Mouse (Mus musculus): ENCODE measurements around the gene Gm16442.
"Not testable (repeated sequence)": the region's sequence is repeated elsewhere in the genome, so short reads cannot be mapped to it uniquely, and the experiment has no call there.

Gm16442 gene

GRCm38 (mm10) chr7:20122479-20122878, at the start of gene Gm16442:
Gene Gm16442 (minus strand): TSS chr7:20122579.
- DNase-seq (ENCODE audit: low spot score in 2 of 2) = not testable (repeated sequence)

- DNase-seq (ENCODE audit: low spot score in 2 of 2) = not testable (repeated sequence)
Observed at GRCm38 (mm10) chr7:20168277-20168676, 45.9 kb upstream of the Gm16442 start, which contains the start of gene Vmn1r94. Gene Vmn1r94 (minus strand): TSS chr7:20168377.

- DNase-seq (ENCODE audit: low spot score in 2 of 2) = not testable (repeated sequence)
Observed at GRCm38 (mm10) chr7:20138988-20139387, 16.6 kb upstream of the Gm16442 start, which contains the start of gene Vmn1r93. Gene Vmn1r93 (minus strand): TSS chr7:20139088.

- not testable (repeated sequence) for DNase-seq (ENCODE audit: low spot score in 2 of 2)
Observed at GRCm38 (mm10) chr7:20099380-20099779, 23.0 kb downstream of the Gm16442 start, which contains the start of gene Vmn1r91. Gene Vmn1r91 (plus strand): TSS chr7:20099680.

GRCm38 (mm10) chr7:20078118-20078517, 44.3 kb downstream of the Gm16442 start:
- not testable (repeated sequence) for DNase-seq (ENCODE audit: low spot score in 2 of 2)

All from right cerebral cortex, postnatal 10 days (tissue).